Mouse (Mus musculus): ENCODE measurements around the gene Sun3.

Sun3 gene

DNA sequence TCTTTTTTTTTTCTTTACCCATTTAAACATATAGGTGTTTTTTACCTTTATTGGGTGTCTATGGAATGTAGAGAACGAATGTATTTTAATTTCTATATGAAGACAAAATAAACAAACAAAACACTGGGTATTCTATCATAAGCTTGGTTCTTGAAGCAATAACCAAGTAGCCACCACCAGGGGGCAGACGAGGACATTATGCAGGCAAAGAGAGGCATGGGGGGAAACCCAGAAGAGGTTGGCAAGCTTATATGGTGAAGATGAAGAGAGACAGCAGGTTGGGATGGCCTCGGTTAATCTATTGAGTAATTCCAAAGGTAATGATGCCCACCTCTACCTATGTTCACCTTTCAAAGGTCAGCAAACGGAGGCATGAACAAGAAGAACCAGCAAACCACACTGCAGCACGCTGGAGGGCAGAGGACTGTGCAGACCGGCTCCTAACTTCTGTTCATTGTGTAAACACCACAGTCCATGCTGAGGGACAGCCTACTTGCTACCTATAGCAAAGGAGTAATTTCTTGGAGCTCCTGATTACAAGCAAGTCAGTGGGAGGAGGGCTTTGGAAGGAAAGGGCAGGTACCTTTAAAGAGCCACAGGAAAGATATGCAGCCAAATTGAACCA lies 65.4 kb downstream of the Sun3 start:
- peak; percentile 23 to 47 for DNase-seq (ENCODE audit: low spot score in 2 of 2)

DNA sequence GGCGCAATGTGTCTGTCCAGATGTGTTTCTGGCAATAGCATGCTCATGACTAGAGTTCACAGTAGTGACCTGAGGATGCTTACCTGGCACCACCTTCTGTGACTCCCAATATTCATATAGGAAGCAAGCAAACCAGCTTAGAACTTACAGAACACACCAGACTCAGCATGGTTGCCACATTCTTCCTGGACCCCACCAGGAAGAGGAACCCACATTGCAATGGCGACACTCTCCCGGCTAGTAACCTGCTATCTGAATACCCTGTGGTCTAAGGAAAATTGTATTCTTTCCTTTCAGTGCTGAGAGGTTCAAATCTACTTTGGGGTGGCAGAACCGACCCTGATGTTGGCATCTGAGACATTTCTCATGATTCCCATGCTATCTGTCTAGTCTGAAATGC lies 70.6 kb downstream of the Sun3 start:
- DNase-seq (ENCODE audit: low spot score in 2 of 2): no peak

DNA sequence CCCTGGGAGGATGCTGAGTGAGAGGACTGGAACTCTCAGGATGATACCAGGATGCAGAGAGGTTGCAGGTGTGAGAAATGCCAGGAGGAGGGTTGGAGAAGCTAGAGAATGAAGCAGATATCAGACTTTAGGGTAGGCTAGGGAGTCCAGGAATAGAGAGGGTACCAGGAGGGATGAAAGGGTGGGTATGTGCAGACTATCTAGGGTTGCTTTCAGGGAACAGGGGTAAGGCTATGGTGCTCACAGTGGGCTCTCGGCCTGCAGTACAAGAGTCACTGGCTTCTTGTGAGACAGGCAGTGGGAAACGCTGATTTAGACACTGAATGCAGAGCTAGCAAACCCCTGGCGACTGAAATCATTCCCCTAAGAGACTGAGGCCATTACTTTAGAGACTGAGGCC lies 75.6 kb downstream of the Sun3 start, which contains the start of gene Pkd1l1:
TSS of gene Pkd1l1 (minus strand) at position 101 of the 400 bp plus-strand sequence.
- DNase-seq (ENCODE audit: low spot score in 2 of 2): no peak

DNA sequence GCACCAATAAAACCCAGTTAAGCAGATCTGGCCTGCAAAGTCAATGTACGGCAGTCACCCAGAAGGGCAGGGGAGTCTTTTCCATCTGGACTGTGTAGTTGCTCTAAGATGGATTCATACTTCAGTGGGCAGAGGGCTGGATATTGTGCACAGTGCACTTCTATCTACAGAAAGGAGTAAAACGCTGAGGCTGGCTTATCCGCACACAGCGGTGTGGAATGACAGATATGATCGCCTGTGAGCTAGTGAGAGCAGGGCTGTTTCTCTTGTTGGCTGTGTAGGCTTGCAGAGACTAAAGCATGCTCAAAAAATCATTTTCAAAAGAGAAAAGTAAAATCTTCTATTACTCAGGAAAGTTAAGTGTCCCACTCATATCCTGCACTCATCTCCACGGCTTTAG lies 76.7 kb downstream of the Sun3 start:
- DNase-seq (ENCODE audit: low spot score in 2 of 2): no peak

DNA sequence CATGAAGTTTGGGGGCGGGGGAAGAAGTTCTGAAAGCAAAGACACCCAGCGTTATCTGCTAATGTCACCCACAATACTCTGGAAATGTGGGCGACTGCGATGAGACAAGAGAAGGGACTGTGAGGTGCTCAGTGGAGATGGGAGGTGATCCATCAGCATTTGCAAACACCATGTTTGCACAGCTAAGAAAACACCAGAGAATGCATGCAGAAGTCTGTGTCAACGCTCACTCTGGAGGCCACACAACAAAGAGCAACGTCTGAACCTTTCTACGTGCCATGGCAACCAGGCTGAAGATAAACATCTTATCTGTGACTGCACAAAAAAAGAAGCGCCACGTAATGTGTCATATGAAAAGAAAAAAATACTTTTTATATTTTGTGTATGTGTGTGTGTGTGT lies 78.3 kb downstream of the Sun3 start:
- DNase-seq (ENCODE audit: low spot score in 2 of 2): peak in 1 of 2 experiments; percentile 4

DNA sequence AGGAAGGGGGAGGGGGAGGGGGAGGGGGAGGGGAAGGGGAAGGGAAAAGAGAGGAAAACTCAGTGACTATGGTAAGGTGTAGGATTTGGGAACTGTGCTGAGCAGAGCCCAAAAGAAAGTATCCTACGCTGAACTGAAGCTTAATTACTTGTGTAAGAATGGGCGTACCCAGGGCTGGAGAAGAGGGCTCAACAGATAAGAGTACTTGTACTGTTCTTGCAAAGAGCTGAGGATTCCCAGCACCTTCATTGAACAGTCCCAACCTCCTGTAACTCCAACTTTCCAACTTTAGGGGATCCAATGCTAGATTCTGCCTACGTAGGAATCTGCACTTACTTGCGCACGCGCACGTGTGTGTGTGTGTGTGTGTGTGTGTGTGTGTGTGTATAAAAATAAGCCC lies 80.7 kb downstream of the Sun3 start:
- no peak for DNase-seq (ENCODE audit: low spot score in 2 of 2)

Measured in spleen, postnatal 36 days (tissue).